Mouse (Mus musculus) lung, embryonic 15.5 days (tissue): ENCODE results near the gene Ptpn7. TPM values are rescaled to one million over a fixed set of nuclear protein-coding genes. Genes with fewer than 3 reads are reported as not detected.
A peak's percentile ranks its signal among the peaks of the same experiment; 100 is the strongest.
"Not testable (repeated sequence)": the region's sequence is repeated elsewhere in the genome, so short reads cannot be mapped to it uniquely, and the experiment has no call there.

Experiments
- ATAC-seq: fragments of 200-750 bp; cut with Nextera tagmentation; 2 replicates; pipeline ENCODE4 v1.8.0; 2017; ENCODE audit warnings: moderate number of reproducible peaks, borderline replicate concordance; ENCODE audit not compliant: low FRiP score, low TSS enrichment; ENCODE audit errors: extremely low read depth
- H3K27ac ChIP-seq: fragments of 300-500 bp; sonication (generic); 2 replicates; pipeline ENCODE4 v1.5.1; 2015; ENCODE audit warnings: moderate library complexity, mild to moderate bottlenecking, inconsistent platforms
- H3K27me3 ChIP-seq: fragments of 300-500 bp; sonication (generic); 2 replicates; pipeline ENCODE4 v1.6.1; 2015; ENCODE audit warnings: inconsistent platforms
- H3K36me3 ChIP-seq: fragments of 300-500 bp; sonication (generic); 2 replicates; pipeline ENCODE4 v1.6.1; 2015; ENCODE audit warnings: inconsistent platforms
- H3K4me1 ChIP-seq: fragments of 300-500 bp; sonication (generic); 2 replicates; pipeline ENCODE4 v1.6.1; 2015; ENCODE audit warnings: inconsistent platforms
- H3K4me2 ChIP-seq: fragments of 300-500 bp; sonication (generic); 2 replicates; pipeline ENCODE4 v1.6.1; 2015; ENCODE audit warnings: inconsistent platforms, mild to moderate bottlenecking, moderate library complexity
- H3K4me3 ChIP-seq: fragments of 300-500 bp; sonication (generic); 2 replicates; pipeline ENCODE4 v1.5.1; 2015; ENCODE audit warnings: mild to moderate bottlenecking, inconsistent platforms
- H3K9ac ChIP-seq: fragments of 300-500 bp; sonication (generic); 2 replicates; pipeline ENCODE4 v1.6.1; 2015; ENCODE audit warnings: inconsistent platforms
- H3K9me3 ChIP-seq: fragments of 300-500 bp; sonication (generic); 2 replicates; pipeline ENCODE4 v1.6.1; 2016; ENCODE audit warnings: inconsistent platforms
- WGBS: fragments of 180-500 bp; shearing (Covaris S2); methylation state at CpG from one replicate; pipeline ENCODE4 v1.1.7; 2015; 5-methylcytosine and 5-hydroxymethylcytosine counted together
- polyA plus RNA-seq: library from polyadenylated mRNA; unstranded; fragments of >200 nt; fragmentation: Nextera tagmentation; extraction: Ambion mirVana; gene quantifications from 2 replicates; pipeline ENCODE4 v1.2.1, GENCODE M21; 2015

Gene Ptpn7
- polyA plus RNA-seq, 1 experiment from 2014 or later = 5.8 TPM

- Histone ChIP-seq H3K27me3 (no peaks in the 10 kb centered on the region), H3K27ac (no peak overlapping the region), H3K4me3 (no peak overlapping the region), H3K36me3 (no peaks in the 10 kb centered on the region), H3K4me2 (no peak overlapping the region), H3K9me3 (no peaks in the 10 kb centered on the region), H3K9ac (no peak overlapping the region), H3K4me1 (no peaks in the 10 kb centered on the region)
- WGBS = 55% methylated on average over 10 of the region's 10 CpGs
- no peak for ATAC-seq
These were observed 48.3 kb downstream of the Ptpn7 start for GRCm38 (mm10) chr1:135180830-135181229.

GRCm38 (mm10) chr1:135181275-135181674, 48.8 kb downstream of the Ptpn7 start:
- Histone ChIP-seq H3K9ac (no peak overlapping the region), H3K4me3 (no peak overlapping the region), H3K9me3 (no peaks in the 10 kb centered on the region), H3K4me2 (no peak overlapping the region), H3K27me3 (no peaks in the 10 kb centered on the region), H3K4me1 (no peaks in the 10 kb centered on the region), H3K27ac (no peak overlapping the region), H3K36me3 (no peaks in the 10 kb centered on the region)
- no peak for ATAC-seq
- WGBS = 47% methylated on average over 4 of the region's 4 CpGs

GRCm38 (mm10) chr1:135181880-135182623, 49.6 kb downstream of the Ptpn7 start:
- ATAC-seq = no peak
- Histone ChIP-seq H3K4me2 (no peak overlapping the region), H3K27me3 (no peaks in the 10 kb centered on the region), H3K9me3 (no peaks in the 10 kb centered on the region), H3K27ac (no peak overlapping the region), H3K36me3 (no peaks in the 10 kb centered on the region), H3K4me1 (no peaks in the 10 kb centered on the region), H3K9ac (no peak overlapping the region), H3K4me3 (no peak overlapping the region)
- 71% methylated on average over 8 of the region's 8 CpGs for WGBS

GRCm38 (mm10) chr1:135182975-135183374, 50.5 kb downstream of the Ptpn7 start:
- H3K36me3 ChIP-seq = no peaks in the 10 kb centered on the region
- WGBS = 44% methylated on average over 3 of the region's 3 CpGs
- H3K4me2 ChIP-seq = no peak overlapping the region
- H3K4me1 ChIP-seq = no peaks in the 10 kb centered on the region
- H3K9me3 ChIP-seq = no peaks in the 10 kb centered on the region
- no peak overlapping the region for H3K9ac ChIP-seq
- no peak overlapping the region for H3K4me3 ChIP-seq
- no peak for ATAC-seq
- no peak overlapping the region for H3K27ac ChIP-seq
- H3K27me3 ChIP-seq = no peaks in the 10 kb centered on the region

- 55% methylated on average over 4 of the region's 4 CpGs for WGBS
- H3K9ac ChIP-seq = no peak overlapping the region
- no peaks in the 10 kb centered on the region for H3K9me3 ChIP-seq
- 0 out of 2 replicates have a peak, but pooled peaks have one; percentile 46 for ATAC-seq
- no peaks in the 10 kb centered on the region for H3K36me3 ChIP-seq
- H3K27ac ChIP-seq = no peak overlapping the region
- H3K4me2 ChIP-seq = no peak overlapping the region
- no peak overlapping the region for H3K4me3 ChIP-seq
- H3K27me3 ChIP-seq = no peaks in the 10 kb centered on the region
- H3K4me1 ChIP-seq = no peaks in the 10 kb centered on the region
These were observed 50.9 kb downstream of the Ptpn7 start for GRCm38 (mm10) chr1:135183448-135183847.

GRCm38 (mm10) chr1:135183941-135184570, 51.6 kb downstream of the Ptpn7 start:
- H3K9me3 ChIP-seq = no peaks in the 10 kb centered on the region
- H3K4me2 ChIP-seq = no peak overlapping the region
- H3K4me1 ChIP-seq = no peaks in the 10 kb centered on the region
- H3K36me3 ChIP-seq = no peaks in the 10 kb centered on the region
- no peak for ATAC-seq
- H3K4me3 ChIP-seq = no peak overlapping the region
- WGBS = 52% methylated on average over 11 of the region's 11 CpGs
- no peak overlapping the region for H3K27ac ChIP-seq
- no peaks in the 10 kb centered on the region for H3K27me3 ChIP-seq
- H3K9ac ChIP-seq = no peak overlapping the region

GRCm38 (mm10) chr1:135185936-135186335, 53.4 kb downstream of the Ptpn7 start:
- no peak overlapping the region for H3K4me3 ChIP-seq
- no peak overlapping the region for H3K9ac ChIP-seq
- no peaks in the 10 kb centered on the region for H3K9me3 ChIP-seq
- no peak overlapping the region for H3K4me2 ChIP-seq
- H3K36me3 ChIP-seq = no peaks in the 10 kb centered on the region
- H3K4me1 ChIP-seq = no peaks in the 10 kb centered on the region
- no peak overlapping the region for H3K27ac ChIP-seq
- no peak for ATAC-seq
- WGBS = 55% methylated on average over 5 of the region's 5 CpGs
- H3K27me3 ChIP-seq = no peaks in the 10 kb centered on the region

- Histone ChIP-seq H3K27ac (no peak overlapping the region), H3K4me3 (no peak overlapping the region), H3K4me2 (no peak overlapping the region), H3K9me3 (no peaks in the 10 kb centered on the region), H3K36me3 (no peaks in the 10 kb centered on the region), H3K4me1 (no peaks in the 10 kb centered on the region), H3K27me3 (no peaks in the 10 kb centered on the region), H3K9ac (no peak overlapping the region)
- ATAC-seq = no peak
- WGBS = 37% methylated on average over 8 of the region's 8 CpGs
These were observed 53.9 kb downstream of the Ptpn7 start for GRCm38 (mm10) chr1:135186427-135186826.

GRCm38 (mm10) chr1:135187016-135187415, 54.5 kb downstream of the Ptpn7 start:
- not testable (repeated sequence) for H3K4me3 ChIP-seq, H3K4me2 ChIP-seq, H3K27ac ChIP-seq, H3K27me3 ChIP-seq, H3K9ac ChIP-seq, H3K4me1 ChIP-seq, ATAC-seq, H3K9me3 ChIP-seq, H3K36me3 ChIP-seq
- WGBS = 30% methylated on average over 2 of the region's 2 CpGs

- Histone ChIP-seq H3K9me3 (no peaks in the 10 kb centered on the region), H3K36me3 (no peaks in the 10 kb centered on the region), H3K27me3 (no peaks in the 10 kb centered on the region), H3K27ac (no peak overlapping the region), H3K4me1 (no peaks in the 10 kb centered on the region), H3K9ac (no peak overlapping the region), H3K4me3 (no peak overlapping the region), H3K4me2 (no peak overlapping the region)
- WGBS = 48% methylated on average over 3 of the region's 3 CpGs
- no peak for ATAC-seq
These were observed 55.7 kb downstream of the Ptpn7 start for GRCm38 (mm10) chr1:135188197-135188596.

- Histone ChIP-seq H3K27ac (no peak overlapping the region), H3K4me2 (no peak overlapping the region), H3K36me3 (no peaks in the 10 kb centered on the region), H3K4me3 (no peak overlapping the region), H3K4me1 (no peaks in the 10 kb centered on the region), H3K9ac (no peak overlapping the region), H3K9me3 (no peaks in the 10 kb centered on the region), H3K27me3 (no peaks in the 10 kb centered on the region)
- WGBS = 83% methylated on average over 4 of the region's 4 CpGs
- no peak for ATAC-seq
These were observed 56.7 kb downstream of the Ptpn7 start for GRCm38 (mm10) chr1:135189186-135189585.

GRCm38 (mm10) chr1:135194335-135194734, 61.8 kb downstream of the Ptpn7 start:
- ATAC-seq, H3K27me3 ChIP-seq, H3K27ac ChIP-seq, H3K4me3 ChIP-seq, H3K9me3 ChIP-seq, H3K36me3 ChIP-seq, H3K4me1 ChIP-seq, H3K9ac ChIP-seq, H3K4me2 ChIP-seq: not testable (repeated sequence)
- WGBS = 80% methylated on average over 5 of the region's 5 CpGs
